Mouse (Mus musculus) lung, postnatal 0 days (tissue): ENCODE results near the gene Terf2. TPM values are rescaled to one million over a fixed set of nuclear protein-coding genes. Genes with fewer than 3 reads are reported as not detected.

Experiments
- ATAC-seq: fragments of 200-750 bp; cut with Nextera tagmentation; 2 replicates; pipeline ENCODE4 v1.8.0; 2017; ENCODE audit warnings: moderate library complexity
- DNase-seq: peaks from one replicate; pipeline ENCODE4 v3.0.0-alpha.2; 2016; ENCODE audit warnings: low spot score
- H3K27ac ChIP-seq: fragments of 300-500 bp; sonication (generic); 2 replicates; pipeline ENCODE4 v1.5.1; 2014; ENCODE audit warnings: antibody characterized with exemption, mild to moderate bottlenecking, low read length, mixed read lengths
- H3K27me3 ChIP-seq: fragments of 300-500 bp; sonication (generic); replicated peaks from 2 replicates; pipeline ENCODE4 v1.6.1; 2014; ENCODE audit warnings: low read length, mixed read lengths; ENCODE audit not compliant: insufficient read depth
- H3K36me3 ChIP-seq: fragments of 300-500 bp; sonication (generic); 2 replicates; pipeline ENCODE4 v1.6.1; 2014; ENCODE audit warnings: low read length, mixed read lengths; ENCODE audit not compliant: insufficient read depth
- H3K4me1 ChIP-seq: fragments of 300-500 bp; sonication (generic); 2 replicates; pipeline ENCODE4 v1.6.1; 2014; ENCODE audit warnings: antibody characterized with exemption, low read depth, low read length, mixed read lengths; ENCODE audit not compliant: insufficient read depth
- H3K4me2 ChIP-seq: fragments of 300-500 bp; sonication (generic); replicated peaks from 2 replicates; pipeline ENCODE4 v1.6.1; 2014; ENCODE audit warnings: low read depth, mild to moderate bottlenecking, low read length, moderate library complexity, mixed read lengths
- H3K4me3 ChIP-seq: fragments of 300-500 bp; sonication (generic); 2 replicates; pipeline ENCODE4 v1.5.1; 2014; ENCODE audit warnings: low read depth, low read length
- H3K9ac ChIP-seq: fragments of 300-500 bp; sonication (generic); replicated peaks from 2 replicates; pipeline ENCODE4 v1.6.1; 2014; ENCODE audit warnings: low read depth, mild to moderate bottlenecking
- H3K9me3 ChIP-seq: fragments of 300-500 bp; sonication (generic); 2 replicates; pipeline ENCODE4 v1.6.1; 2016; ENCODE audit warnings: low read length, mixed read lengths
- CTCF ChIP-seq: IDR thresholded peaks from 2 replicates; pipeline ENCODE4 v1.5.1; 2016; ENCODE audit warnings: antibody characterized with exemption, mild to moderate bottlenecking
- EP300 ChIP-seq: IDR thresholded peaks from 2 replicates; pipeline ENCODE4 v1.6.1; 2016; ENCODE audit warnings: antibody characterized with exemption, mild to moderate bottlenecking, control low read depth
- WGBS: fragments of 180-500 bp; shearing (Covaris S2); extraction: QIAGEN DNeasy Blood & Tissue Kit; methylation state at CpG from one replicate; pipeline ENCODE4 v1.1.7; 2014; 5-methylcytosine and 5-hydroxymethylcytosine counted together
- polyA plus RNA-seq: library from polyadenylated mRNA; unstranded; fragments of >200 nt; fragmentation: Nextera tagmentation; extraction: Ambion mirVana; gene quantifications from 2 replicates; pipeline ENCODE4 v1.2.1, GENCODE M21; 2015

Gene Terf2
- polyA plus RNA-seq, 1 experiment from 2014 or later, result 13.2 TPM

GRCm38 (mm10) chr8:107056076-107056972 lies 40.0 kb downstream of the Terf2 start, which contains the start of the genes Cog8 and Nip7:
Cog8 (minus strand) TSS chr8:107056689.
Nip7 (plus strand) TSS chr8:107056877.
- peak within 1 kb of the TSS; percentile 79 for H3K4me3 ChIP-seq
- H3K27me3 ChIP-seq, result no peaks in the 10 kb centered on the region
- peak within 1 kb of the TSS; percentile 89 for H3K4me2 ChIP-seq
- under 1% methylated on average over 88 of the region's 88 CpGs for WGBS
- TF ChIP-seq CTCF (no peak), EP300 (peak; percentile 83)
- peak; percentile 96 for ATAC-seq
- H3K4me1 ChIP-seq, result peaks cover 8% of the 10 kb centered on the region; the same call in 1 of the 2 replicates
- peak; percentile 99 for DNase-seq
- no peaks in the 10 kb centered on the region for H3K9me3 ChIP-seq
- peaks cover 21% of the 10 kb centered on the region; the same call in 1 of the 2 replicates for H3K36me3 ChIP-seq
- H3K27ac ChIP-seq, result peak within 1 kb of the TSS; percentile 90
- peak within 1 kb of the TSS; percentile 75 for H3K9ac ChIP-seq

DNA sequence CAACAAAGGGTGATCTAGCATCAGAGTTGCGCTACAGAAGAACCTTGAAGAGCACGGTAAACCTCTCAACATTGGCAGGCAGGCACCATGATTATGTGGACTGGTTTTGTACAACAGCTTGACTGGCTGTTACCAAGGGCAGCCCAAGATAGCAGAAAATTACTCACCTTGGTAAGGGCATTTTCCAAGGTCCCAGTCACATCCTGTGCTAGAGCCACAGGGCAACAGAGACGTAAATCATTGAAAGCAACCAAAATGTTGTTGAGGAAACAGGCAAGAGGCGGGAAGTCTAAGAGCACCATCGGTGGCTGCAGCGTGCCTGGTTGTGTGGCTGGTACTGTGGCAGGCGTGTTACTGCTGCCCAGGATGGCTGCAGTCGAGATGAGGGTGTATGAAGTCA lies 44.3 kb downstream of the Terf2 start:
- WGBS, result 94% methylated on average over 8 of the region's 8 CpGs
- no peak overlapping the region for H3K4me2 ChIP-seq
- no peaks in the 10 kb centered on the region for H3K27me3 ChIP-seq
- H3K27ac ChIP-seq, result no peak overlapping the region
- 0 out of 2 replicates have a peak, but pooled peaks cover 12% of the 10 kb centered on the region for H3K36me3 ChIP-seq
- no peak for ATAC-seq
- 0 out of 2 replicates have a peak, but pooled peaks cover 3% of the 10 kb centered on the region for H3K4me1 ChIP-seq
- no peak overlapping the region for H3K4me3 ChIP-seq
- H3K9ac ChIP-seq, result no peak overlapping the region
- no peaks in the 10 kb centered on the region for H3K9me3 ChIP-seq
- TF ChIP-seq CTCF (no peak), EP300 (no peak)
- DNase-seq, result no peak

- no peaks in the 10 kb centered on the region for H3K9me3 ChIP-seq
- peaks cover 26% of the 10 kb centered on the region; the same call in 1 of the 2 replicates for H3K36me3 ChIP-seq
- no peaks in the 10 kb centered on the region for H3K27me3 ChIP-seq
- H3K27ac ChIP-seq, result no peak overlapping the region
- H3K9ac ChIP-seq, result no peak overlapping the region
- TF ChIP-seq EP300 (no peak), CTCF (no peak)
- DNase-seq (no peak), ATAC-seq (no peak)
- H3K4me3 ChIP-seq, result no peak overlapping the region
- H3K4me2 ChIP-seq, result no peak overlapping the region
- WGBS, result 94% methylated on average over 4 of the region's 4 CpGs
- H3K4me1 ChIP-seq, result no peaks in the 10 kb centered on the region
These were observed 46.9 kb downstream of the Terf2 start for GRCm38 (mm10) chr8:107049480-107049879.

DNA sequence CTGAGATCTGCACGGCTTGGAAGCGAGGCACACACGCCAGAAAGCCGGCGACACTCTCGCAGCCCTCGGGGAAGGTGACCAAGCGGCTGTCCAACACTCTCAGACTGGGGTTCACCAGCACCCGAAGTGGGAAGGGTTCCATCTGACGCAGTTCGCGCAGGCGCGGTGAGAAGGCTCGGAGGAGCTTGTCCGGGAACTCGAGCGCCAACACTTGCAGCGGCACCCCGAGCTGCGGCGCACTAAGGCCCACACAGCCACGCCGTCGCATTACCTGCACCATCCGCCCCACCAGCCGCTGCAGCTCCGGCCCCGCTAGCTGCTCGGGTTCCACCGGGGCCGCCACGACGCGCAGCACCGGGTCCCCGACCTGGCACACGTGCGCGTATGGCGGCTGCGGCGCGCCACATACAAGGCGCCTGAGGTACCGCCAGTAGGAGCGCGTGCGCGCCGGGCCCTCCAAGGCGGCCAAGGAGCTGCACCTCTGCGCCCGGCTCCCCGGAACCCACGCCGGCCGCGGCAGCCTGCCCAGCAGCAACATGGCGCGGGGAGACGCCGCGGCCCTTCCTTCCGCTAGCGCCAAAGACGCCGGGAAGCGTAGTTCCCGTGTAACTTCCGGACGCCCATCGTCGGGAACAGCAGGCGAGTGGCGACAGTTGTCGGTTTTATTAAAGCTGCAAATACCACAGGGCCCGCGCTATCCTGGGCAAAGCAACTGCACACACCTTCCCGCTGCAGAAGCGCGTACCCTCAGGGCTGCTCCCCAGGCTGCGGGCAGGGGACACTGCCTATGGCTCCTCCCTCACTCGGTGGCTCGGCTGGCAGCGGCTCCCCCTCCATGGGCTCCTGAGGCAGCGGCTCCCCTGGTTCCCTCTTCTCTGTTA lies 48.0 kb downstream of the Terf2 start, which contains the start of gene Pdf:
Gene Pdf (minus strand): TSS at position 554 of the 881 bp plus-strand sequence.
- Histone ChIP-seq H3K4me3 (peak within 1 kb of the TSS; percentile 91), H3K9ac (peak within 1 kb of the TSS; percentile 65), H3K27me3 (no peaks in the 10 kb centered on the region), H3K4me1 (no peaks in the 10 kb centered on the region), H3K4me2 (peak within 1 kb of the TSS; percentile 91), H3K27ac (peak within 1 kb of the TSS; percentile 88), H3K36me3 (peaks cover 38% of the 10 kb centered on the region; the same call in 1 of the 2 replicates), H3K9me3 (no peaks in the 10 kb centered on the region)
- peak; percentile 87 for DNase-seq
- WGBS, result 1% methylated on average over 80 of the region's 87 CpGs
- ATAC-seq, result peak; percentile 92
- no peak; the same call in 1 of the 2 replicates for TF ChIP-seq CTCF
- TF ChIP-seq EP300, result no peak

DNA sequence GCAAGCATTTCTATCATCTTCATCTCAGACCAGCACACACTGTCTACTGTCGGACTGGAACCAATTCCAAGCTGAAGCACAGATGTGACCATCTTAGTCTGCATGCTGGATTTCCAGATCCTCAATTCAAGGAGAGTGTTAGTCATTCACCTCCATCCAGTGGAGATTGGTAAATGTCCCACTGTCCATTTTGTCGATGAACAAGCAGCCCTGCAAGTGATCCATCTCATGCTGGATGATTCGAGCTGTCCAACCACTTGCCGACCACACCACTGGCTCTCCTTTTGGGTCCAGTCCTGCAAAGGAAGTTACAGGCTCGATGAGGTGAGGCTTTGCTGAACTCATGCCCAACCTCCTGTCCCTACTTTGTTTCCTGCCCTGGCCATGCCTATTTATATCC lies 49.4 kb downstream of the Terf2 start:
- Histone ChIP-seq H3K36me3 (peaks cover 40% of the 10 kb centered on the region; the same call in 1 of the 2 replicates), H3K4me2 (peak overlapping the region; percentile 91; the same call in 1 of the 2 replicates), H3K4me3 (no peak overlapping the region), H3K4me1 (no peaks in the 10 kb centered on the region), H3K27ac (no peak overlapping the region), H3K27me3 (no peaks in the 10 kb centered on the region), H3K9me3 (no peaks in the 10 kb centered on the region), H3K9ac (no peak overlapping the region)
- 80% methylated on average over 5 of the region's 5 CpGs for WGBS
- TF ChIP-seq CTCF (no peak), EP300 (no peak)
- DNase-seq (no peak), ATAC-seq (no peak)
